Mouse (Mus musculus) forebrain, embryonic 11.5 days (tissue): ENCODE measurements around the gene Ugt1a1. TPM values are rescaled to one million over a fixed set of nuclear protein-coding genes. Genes with fewer than 3 reads are reported as not detected.

Source experiments
- ATAC-seq: fragments of 200-750 bp; cut with Nextera tagmentation; replicated peaks from 2 replicates; pipeline ENCODE4 v1.8.0; 2017; ENCODE audit warnings: moderate TSS enrichment; ENCODE audit not compliant: low FRiP score
- DNase-seq: peaks from one replicate; pipeline ENCODE4 v3.0.0-alpha.2; 2017; ENCODE audit warnings: low spot score
- H3K27ac ChIP-seq: fragments of 300-500 bp; sonication (generic); 2 replicates; pipeline ENCODE4 v1.5.1; 2014; ENCODE audit warnings: low read depth, low read length
- H3K27me3 ChIP-seq: fragments of 300-500 bp; sonication (generic); 2 replicates; pipeline ENCODE4 v1.6.1; 2014; ENCODE audit warnings: mild to moderate bottlenecking, low read length, mixed read lengths; ENCODE audit not compliant: control insufficient read depth, insufficient read depth
- H3K36me3 ChIP-seq: fragments of 300-500 bp; sonication (generic); 2 replicates; pipeline ENCODE4 v1.6.1; 2014; ENCODE audit warnings: mild to moderate bottlenecking, low read length, moderate library complexity, mixed read lengths; ENCODE audit not compliant: control insufficient read depth, insufficient read depth
- H3K4me1 ChIP-seq: fragments of 300-500 bp; sonication (generic); replicated peaks from 2 replicates; pipeline ENCODE4 v1.6.1; 2014; ENCODE audit warnings: low read length, mixed read lengths; ENCODE audit not compliant: control insufficient read depth, insufficient read depth
- H3K4me2 ChIP-seq: fragments of 300-500 bp; sonication (generic); 2 replicates; pipeline ENCODE4 v1.6.1; 2014; ENCODE audit warnings: low read depth, mild to moderate bottlenecking, low read length, moderate library complexity, mixed read lengths; ENCODE audit not compliant: severe bottlenecking
- H3K4me3 ChIP-seq: fragments of 300-500 bp; sonication (generic); 2 replicates; pipeline ENCODE4 v1.5.1; 2014; ENCODE audit warnings: low read depth, low read length
- H3K9ac ChIP-seq: fragments of 300-500 bp; sonication (generic); 2 replicates; pipeline ENCODE4 v1.6.1; 2014; ENCODE audit warnings: low read length
- H3K9me3 ChIP-seq: fragments of 300-500 bp; sonication (generic); 2 replicates; pipeline ENCODE4 v1.6.1; 2016; ENCODE audit warnings: low read length, mixed read lengths; ENCODE audit not compliant: control insufficient read depth
- WGBS: fragments of 180-500 bp; shearing (Covaris S2); extraction: QIAGEN DNeasy Blood & Tissue Kit; methylation state at CpG from one replicate; pipeline ENCODE4 v1.1.7; 2014; 5-methylcytosine and 5-hydroxymethylcytosine counted together
- polyA plus RNA-seq: library from polyadenylated mRNA; unstranded; fragments of >200 nt; fragmentation: Nextera tagmentation; extraction: Ambion mirVana; gene quantifications from 2 replicates; pipeline ENCODE4 v1.2.1, GENCODE M21; 2014

Ugt1a1 gene
- polyA plus RNA-seq, 1 experiment from 2014 or later: not detected

DNA sequence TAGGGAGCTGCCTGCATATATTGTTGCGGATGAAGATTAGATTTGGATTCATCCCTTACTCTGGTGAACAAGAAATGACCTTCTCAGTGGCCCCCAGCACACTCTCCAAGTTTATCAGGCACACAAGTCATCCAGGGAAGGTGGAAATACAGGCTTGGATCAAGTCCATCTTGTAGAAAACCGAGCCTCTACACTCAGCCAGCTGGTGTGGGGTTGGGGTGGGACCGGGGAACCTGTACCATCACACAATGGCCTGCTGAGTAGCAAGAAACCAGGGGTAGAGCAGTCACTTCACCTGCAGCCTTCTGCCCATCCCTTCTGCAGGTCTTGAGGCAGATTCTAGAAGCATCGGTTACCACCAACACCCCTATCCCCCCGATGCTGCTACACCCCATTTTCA is 22.9 kb downstream of the Ugt1a1 start:
- no peaks in the 10 kb centered on the region for H3K27me3 ChIP-seq
- 47% methylated on average over 5 of the region's 5 CpGs for WGBS
- ATAC-seq (no peak), DNase-seq (no peak)
- peaks cover 96% of the 10 kb centered on the region for H3K9me3 ChIP-seq
- no peak overlapping the region for H3K9ac ChIP-seq
- H3K27ac ChIP-seq: no peak overlapping the region
- no peaks in the 10 kb centered on the region for H3K4me1 ChIP-seq
- H3K4me3 ChIP-seq: no peak overlapping the region
- no peaks in the 10 kb centered on the region for H3K36me3 ChIP-seq
- no peak overlapping the region for H3K4me2 ChIP-seq

DNA sequence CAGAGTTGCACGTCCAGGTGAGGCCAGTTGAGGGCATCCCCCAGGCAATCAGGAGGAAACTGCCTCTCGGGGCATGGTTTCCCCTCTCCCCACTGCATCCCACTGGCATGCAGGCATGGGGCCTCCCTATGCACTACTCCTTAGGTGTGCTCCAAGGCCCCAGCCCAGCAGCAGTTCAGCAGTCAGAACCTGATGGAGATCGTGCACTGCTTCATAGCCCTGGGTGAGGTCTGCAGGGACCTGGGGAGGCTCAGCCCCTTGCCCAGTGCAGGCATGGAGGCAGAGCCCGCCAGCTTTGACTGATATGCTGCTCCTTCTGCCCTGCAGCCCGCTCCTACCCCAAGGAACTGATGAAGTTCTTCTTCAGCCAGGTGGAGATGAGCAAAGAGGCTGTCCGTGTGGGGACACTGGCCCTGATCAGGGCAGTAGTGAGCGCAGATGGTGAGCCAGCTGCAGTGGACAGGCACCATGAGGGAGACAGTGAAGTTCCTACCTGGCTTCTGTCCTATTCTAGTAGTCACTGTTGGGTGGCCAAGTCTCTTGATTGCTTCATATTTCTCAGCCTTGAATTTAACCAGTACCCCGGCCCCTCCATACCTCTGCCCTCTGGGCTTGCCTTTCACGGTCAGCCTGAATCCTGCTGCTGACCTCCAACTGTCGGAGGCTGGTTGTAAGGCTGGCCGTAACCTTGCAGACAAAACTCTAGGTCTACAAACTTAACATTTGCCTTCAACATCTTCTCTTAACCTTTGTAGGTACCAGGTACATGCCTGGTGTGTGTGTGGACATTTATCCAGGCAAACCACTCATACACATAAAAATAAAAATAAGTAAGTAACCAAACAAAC is 23.5 kb downstream of the Ugt1a1 start:
- H3K9ac ChIP-seq: no peak overlapping the region
- no peak overlapping the region for H3K27ac ChIP-seq
- WGBS: 67% methylated on average over 11 of the region's 11 CpGs
- H3K27me3 ChIP-seq: no peaks in the 10 kb centered on the region
- no peaks in the 10 kb centered on the region for H3K4me1 ChIP-seq
- H3K4me3 ChIP-seq: no peak overlapping the region
- no peak overlapping the region for H3K4me2 ChIP-seq
- H3K9me3 ChIP-seq: peaks cover 96% of the 10 kb centered on the region
- no peak for DNase-seq
- H3K36me3 ChIP-seq: no peaks in the 10 kb centered on the region
- no peak for ATAC-seq

DNA sequence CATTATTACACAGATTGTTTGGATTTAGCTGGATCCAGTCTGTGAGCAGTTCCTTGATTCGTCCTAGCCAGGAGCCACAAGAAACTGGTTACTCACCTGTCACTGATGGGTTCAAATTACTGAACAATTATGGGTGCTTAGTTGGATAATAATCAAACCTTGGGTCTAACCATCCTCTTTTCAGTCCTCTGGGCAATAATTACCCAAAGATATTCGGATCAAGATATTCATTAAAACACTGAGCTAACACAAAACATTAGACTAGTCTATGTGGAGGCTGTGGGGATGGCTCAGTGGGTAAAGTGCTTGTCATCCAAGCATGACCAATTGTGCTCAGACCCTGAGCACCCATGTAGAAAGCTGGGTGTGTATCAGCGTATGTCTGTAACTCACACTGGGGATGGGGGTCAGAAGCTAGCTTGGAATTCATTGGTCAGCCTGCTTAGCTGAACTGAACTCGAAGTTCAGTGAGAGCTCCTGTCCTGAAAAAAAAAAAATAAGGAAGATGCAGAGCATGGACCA is 24.2 kb downstream of the Ugt1a1 start:
- H3K4me2 ChIP-seq: no peak overlapping the region
- WGBS: 69% methylated on average over 4 of the region's 4 CpGs
- H3K9ac ChIP-seq: no peak overlapping the region
- H3K4me1 ChIP-seq: no peaks in the 10 kb centered on the region
- DNase-seq (no peak), ATAC-seq (no peak)
- H3K36me3 ChIP-seq: no peaks in the 10 kb centered on the region
- H3K27ac ChIP-seq: no peak overlapping the region
- H3K9me3 ChIP-seq: peaks cover 96% of the 10 kb centered on the region
- H3K4me3 ChIP-seq: no peak overlapping the region
- H3K27me3 ChIP-seq: no peaks in the 10 kb centered on the region

DNA sequence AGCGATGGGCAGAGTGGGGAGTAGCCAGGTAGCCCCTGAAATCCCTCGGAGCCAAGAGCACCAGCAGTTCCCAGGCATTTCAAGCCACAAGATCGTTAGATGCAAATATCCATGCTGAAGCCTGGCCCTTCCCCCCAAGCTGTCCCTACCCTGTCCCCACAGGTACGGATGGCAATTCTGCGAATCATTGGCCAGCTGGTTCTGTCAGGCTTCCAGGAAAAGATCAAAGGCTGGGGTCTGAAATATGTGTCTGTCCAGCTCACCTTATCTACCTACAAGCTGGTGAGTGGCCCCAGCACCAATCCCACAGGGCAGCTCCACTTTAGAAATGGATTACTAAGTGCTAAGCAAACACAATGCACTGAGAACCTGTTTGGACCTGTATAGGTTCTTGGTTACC is 25.6 kb downstream of the Ugt1a1 start:
- Histone ChIP-seq H3K36me3 (no peaks in the 10 kb centered on the region), H3K4me1 (no peaks in the 10 kb centered on the region), H3K4me3 (no peak overlapping the region), H3K9ac (no peak overlapping the region), H3K4me2 (no peak overlapping the region), H3K27me3 (no peaks in the 10 kb centered on the region), H3K27ac (no peak overlapping the region), H3K9me3 (peaks cover 93% of the 10 kb centered on the region)
- no peak for DNase-seq
- WGBS: 80% methylated on average over 5 of the region's 5 CpGs
- ATAC-seq: no peak

DNA sequence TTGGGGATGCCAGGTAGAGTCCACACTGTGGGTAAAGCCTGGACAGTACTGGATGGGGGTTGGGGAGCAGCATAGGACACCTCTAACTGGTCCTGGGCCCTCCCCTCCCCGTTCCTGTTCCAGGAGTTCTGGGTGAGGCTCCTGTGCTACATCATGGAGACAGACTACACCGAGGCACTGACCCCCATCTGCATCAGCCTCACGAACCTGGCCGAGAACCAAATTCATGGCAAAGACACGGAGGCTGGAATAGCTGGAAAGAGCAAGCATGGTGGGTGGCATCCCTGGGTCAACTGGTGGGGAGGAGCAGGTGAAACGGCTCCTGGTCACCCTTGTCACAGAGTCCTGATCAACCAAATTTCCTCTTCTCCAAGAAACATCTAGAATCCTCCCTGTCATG is 27.0 kb downstream of the Ugt1a1 start:
- no peak for ATAC-seq
- Histone ChIP-seq H3K27ac (no peak overlapping the region), H3K4me1 (no peaks in the 10 kb centered on the region), H3K9ac (no peak overlapping the region), H3K27me3 (no peaks in the 10 kb centered on the region), H3K9me3 (peaks cover 92% of the 10 kb centered on the region), H3K36me3 (no peaks in the 10 kb centered on the region), H3K4me2 (no peak overlapping the region), H3K4me3 (no peak overlapping the region)
- WGBS: 76% methylated on average over 6 of the region's 6 CpGs
- no peak for DNase-seq

DNA sequence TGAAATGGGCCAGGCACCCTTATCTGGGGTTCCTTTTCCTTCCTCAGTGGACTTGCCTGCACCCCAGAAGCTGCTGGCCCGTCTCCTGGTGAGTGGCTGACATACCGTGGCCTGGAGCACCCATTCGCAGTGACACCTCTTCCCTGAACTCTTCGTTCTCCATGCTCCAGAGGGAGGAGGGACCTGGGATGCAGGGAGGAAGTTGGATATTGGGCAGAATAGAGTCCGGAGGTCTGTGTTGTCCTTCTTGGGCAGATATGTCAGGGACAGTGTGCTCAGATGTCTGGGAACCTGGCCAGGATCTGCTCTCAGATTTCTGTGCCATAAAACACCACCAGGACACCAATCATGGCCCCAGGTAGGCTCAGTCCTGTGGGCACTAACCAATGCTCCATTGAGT is 28.3 kb downstream of the Ugt1a1 start:
- H3K27me3 ChIP-seq: no peaks in the 10 kb centered on the region
- no peak overlapping the region for H3K4me2 ChIP-seq
- DNase-seq: no peak
- H3K9ac ChIP-seq: no peak overlapping the region
- ATAC-seq: no peak
- peaks cover 92% of the 10 kb centered on the region for H3K9me3 ChIP-seq
- no peak overlapping the region for H3K27ac ChIP-seq
- no peaks in the 10 kb centered on the region for H3K36me3 ChIP-seq
- H3K4me3 ChIP-seq: no peak overlapping the region
- 74% methylated on average over 5 of the region's 5 CpGs for WGBS
- no peaks in the 10 kb centered on the region for H3K4me1 ChIP-seq

DNA sequence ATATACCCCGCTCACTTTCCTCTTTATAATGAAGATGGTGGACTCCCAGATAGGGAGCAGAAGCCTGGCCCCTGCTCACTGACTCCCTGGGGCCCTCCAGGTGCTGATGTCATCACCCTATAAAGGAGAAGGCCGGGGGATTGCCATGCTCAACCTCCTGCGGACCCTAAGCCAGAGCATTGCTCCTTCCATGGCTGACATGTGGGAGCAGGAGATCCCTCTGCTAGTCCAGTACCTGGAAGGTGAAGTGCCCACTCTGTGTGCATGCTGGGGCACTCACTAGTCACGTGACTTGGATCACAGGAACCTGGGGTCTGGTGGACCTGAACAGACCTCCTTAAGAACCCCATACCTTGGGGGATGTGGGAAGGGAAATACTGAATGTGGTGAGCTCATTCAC is 28.8 kb downstream of the Ugt1a1 start:
- Histone ChIP-seq H3K4me1 (no peaks in the 10 kb centered on the region), H3K4me2 (no peak overlapping the region), H3K27me3 (no peaks in the 10 kb centered on the region), H3K36me3 (no peaks in the 10 kb centered on the region), H3K4me3 (no peak overlapping the region), H3K9ac (no peak overlapping the region), H3K27ac (no peak overlapping the region), H3K9me3 (peaks cover 92% of the 10 kb centered on the region)
- 75% methylated on average over 4 of the region's 4 CpGs for WGBS
- DNase-seq: no peak
- peak; percentile 2; the same call in 1 of the 2 replicates for ATAC-seq

DNA sequence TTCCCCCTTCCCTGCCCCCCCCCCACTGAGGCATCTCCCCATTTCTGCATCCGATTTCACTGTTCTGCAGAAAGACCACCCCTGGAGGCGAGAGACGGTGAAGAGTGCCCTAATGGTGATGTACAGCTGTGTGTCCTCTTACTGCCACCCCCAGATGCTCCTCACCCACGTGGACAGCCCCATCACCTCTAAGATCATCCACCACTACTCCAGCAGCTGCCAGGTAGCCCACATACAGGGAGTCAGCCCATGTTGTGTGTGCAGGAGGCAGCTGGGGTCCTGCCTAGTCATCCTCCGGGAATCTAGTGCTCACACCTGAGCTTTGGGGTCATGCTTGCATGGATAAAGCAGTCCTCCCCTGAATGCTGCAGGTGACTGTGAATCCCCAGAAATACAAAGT is 32.1 kb downstream of the Ugt1a1 start:
- Histone ChIP-seq H3K9ac (no peak overlapping the region), H3K36me3 (no peaks in the 10 kb centered on the region), H3K4me3 (no peak overlapping the region), H3K4me1 (no peaks in the 10 kb centered on the region), H3K9me3 (peaks cover 95% of the 10 kb centered on the region), H3K4me2 (no peak overlapping the region), H3K27ac (no peak overlapping the region), H3K27me3 (no peaks in the 10 kb centered on the region)
- 69% methylated on average over 5 of the region's 5 CpGs for WGBS
- DNase-seq: no peak
- ATAC-seq: no peak

DNA sequence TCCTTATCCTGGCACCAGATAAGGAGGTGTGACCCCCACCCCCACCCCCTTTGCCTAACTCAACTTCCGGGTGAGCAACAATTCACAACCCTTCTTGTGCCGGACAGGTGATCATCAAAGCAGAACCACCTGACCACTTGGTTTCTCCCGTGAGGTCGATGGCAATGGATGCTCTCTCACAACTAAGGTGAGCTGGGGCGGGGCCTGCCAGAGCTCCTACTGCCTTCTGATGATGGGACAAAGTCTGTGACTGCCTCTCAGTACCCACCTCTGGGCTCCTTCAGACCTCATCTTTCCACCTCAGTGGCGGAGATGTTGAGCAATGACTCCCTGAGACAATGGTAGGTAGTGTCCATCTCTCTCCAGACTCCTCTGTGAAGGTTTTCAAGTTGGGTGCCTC is 34.1 kb downstream of the Ugt1a1 start:
- Histone ChIP-seq H3K36me3 (no peaks in the 10 kb centered on the region), H3K4me1 (no peaks in the 10 kb centered on the region), H3K4me2 (no peak overlapping the region), H3K27me3 (no peaks in the 10 kb centered on the region), H3K9ac (no peak overlapping the region), H3K27ac (no peak overlapping the region), H3K9me3 (peaks cover 95% of the 10 kb centered on the region), H3K4me3 (no peak overlapping the region)
- ATAC-seq (no peak), DNase-seq (no peak)
- 78% methylated on average over 6 of the region's 6 CpGs for WGBS
